Mouse (Mus musculus) left cerebral cortex, adult 8-10 months (tissue): ENCODE measurements around the gene Dcun1d2. TPM values are rescaled to one million over a fixed set of nuclear protein-coding genes. Genes with fewer than 3 reads are reported as not detected.

ENCODE experiments used
- DNase-seq, 2 experiments: peaks; one replicate each; pipeline ENCODE4 v3.0.0; 2022; ENCODE audit warnings: low spot score in 2 of 2
- total RNA-seq, 4 experiments: library from RNA; stranded (reverse); gene quantifications; 2 replicates each; pipeline ENCODE4 v1.2.4; 2022

The Dcun1d2 gene
- total RNA-seq, 4 experiments from 2014 or later = 38.6 to 43.6 (median 39.0) TPM

DNA sequence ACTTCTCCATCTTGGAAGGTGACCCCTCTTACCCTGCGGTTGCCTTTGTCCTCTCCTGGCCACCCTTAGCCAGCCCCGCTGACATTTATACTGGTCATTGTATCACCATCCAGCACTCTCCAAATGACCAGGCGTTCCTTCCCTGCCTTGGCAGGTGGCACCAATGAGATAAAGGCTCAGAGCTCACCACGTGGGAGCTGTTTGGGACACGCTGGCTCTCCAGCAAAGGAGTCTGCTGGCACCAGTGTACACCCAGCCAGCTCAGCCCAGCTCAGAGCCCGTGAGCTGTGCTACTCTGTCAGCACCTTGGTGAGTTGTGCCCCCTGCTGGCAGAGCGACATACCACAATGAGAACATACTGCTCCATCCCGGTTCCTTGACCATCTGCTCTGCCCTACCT, 33.9 kb downstream of the Dcun1d2 start, which contains the start of gene Adprhl1:
Gene Adprhl1, minus strand, starts transcription at position 144 of the 400 bp plus-strand sequence.
- peak; percentile 48 to 58 for DNase-seq

DNA sequence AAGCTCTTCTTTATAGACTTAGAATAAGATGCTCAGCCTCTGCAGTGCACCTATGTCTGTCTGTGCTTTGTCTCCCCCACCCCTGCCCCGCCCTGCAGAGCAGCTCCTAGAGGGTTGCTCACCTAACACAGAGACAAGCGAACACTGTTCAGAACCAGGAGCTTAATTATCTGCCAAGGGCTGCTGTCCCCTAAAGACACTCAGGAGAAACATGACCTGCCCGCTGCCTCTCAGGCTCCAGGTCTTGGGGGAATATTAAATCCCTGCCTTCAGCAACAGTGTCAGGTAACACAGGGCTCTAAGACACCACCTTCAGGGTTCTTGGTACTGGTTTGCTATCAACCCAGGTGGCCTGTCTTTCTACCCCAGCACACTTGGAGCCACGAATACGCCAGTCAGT, 34.5 kb downstream of the Dcun1d2 start:
- no peak for DNase-seq

DNA sequence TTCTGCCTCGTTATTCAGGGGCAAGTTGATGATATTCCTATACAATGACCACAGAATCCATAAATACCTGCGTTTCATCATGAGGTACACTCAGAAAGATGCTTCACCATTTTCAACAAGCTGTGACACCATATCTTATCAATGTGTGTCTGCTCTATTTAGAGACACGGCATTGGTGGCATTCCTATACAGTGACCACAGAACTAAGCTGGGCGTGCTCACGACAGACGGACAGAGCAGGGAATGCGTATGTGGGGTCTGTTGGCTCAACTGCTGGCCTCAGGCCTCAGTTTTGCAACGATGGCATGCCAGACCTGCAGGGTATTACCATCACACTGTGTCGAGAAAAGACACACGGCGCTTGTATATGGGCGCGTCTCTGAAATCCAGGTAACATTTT, 35.1 kb downstream of the Dcun1d2 start:
- DNase-seq = no peak

DNA sequence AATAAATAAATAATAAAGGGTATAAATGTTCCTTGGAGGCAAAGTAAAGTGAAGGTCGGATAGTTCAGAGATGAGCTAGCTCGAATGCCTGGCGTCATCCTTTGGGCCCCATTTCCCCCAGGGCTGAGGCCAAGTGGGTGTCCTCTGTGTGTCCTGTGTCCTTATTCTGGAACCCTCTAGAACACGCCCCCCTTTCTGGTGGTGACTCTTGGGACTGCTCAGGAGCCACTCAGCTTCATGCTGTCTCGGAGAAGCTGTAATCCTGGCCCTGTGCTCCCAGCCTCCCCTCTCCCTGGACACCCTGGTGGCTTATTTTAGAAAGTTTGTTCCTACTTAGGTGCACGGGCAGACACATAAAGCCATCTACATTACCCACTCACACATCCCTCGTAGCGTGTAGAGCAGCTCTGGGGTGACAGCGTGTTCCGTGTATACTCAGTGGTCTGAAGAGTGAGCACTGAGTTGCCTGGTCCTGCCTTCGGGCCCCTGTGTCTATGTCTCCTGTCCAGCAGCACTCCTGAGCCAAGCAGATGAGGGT, 43.5 kb downstream of the Dcun1d2 start:
- DNase-seq = no peak

DNA sequence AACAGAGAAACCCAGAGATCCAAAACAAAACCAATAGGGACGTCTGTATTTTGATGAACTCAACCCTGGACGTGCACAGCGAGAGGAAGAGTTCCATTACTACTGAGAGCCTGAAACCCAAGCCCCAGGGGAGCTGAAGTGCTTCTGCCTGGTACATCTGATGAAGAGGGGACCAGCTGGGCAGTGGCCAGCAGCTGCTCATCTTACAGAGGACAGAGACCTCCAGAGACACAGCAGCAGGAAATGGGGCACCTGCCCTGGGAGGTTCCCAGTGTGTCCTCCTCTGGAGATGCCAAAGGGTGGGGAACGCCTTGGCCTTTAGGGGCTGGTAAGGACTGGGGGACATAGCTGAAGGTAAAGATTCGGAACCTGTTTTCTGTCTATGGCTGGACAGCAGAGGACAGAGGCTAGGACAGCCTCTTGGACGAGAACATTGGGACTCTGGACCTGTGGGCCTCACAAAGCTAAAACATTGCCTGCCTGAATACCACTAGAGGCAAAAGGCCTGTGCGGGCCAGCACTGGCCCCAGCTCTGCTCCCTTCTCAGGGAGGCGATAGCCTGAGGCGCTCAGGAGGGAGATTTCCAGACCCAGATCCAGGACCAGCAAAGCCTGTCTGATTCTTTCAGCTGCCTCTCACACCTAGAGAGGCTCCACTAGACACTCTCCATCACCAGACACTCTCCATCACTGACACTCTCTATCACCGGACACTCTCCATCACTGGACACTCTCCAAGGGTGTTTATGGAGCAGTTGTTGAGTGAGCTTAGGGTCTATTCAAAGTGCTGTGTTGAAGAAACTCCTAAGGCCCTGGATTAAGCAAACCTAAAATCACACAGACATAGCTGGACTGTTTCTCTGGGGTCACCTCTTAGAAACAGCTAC, 44.7 kb downstream of the Dcun1d2 start:
- DNase-seq = no peak

DNA sequence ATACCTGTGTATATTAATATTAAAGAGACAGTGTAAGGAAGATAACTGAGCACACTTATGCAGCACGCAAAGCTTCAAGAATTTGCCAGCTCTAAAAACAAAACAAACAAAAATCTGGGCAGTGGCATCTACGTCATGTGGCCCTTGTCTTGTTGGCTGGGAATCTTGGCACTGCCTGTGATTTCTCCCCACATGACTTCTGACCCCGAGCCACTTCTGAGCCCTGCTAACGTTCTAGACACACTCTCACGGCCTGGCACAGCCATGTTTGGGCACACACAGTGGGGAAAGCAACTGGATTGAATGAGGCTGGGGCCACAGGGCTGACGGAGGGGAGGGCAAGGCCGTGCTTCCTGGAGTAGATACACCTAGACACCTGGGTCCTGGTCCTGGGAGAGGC, 47.2 kb downstream of the Dcun1d2 start:
- DNase-seq = no peak

DNA sequence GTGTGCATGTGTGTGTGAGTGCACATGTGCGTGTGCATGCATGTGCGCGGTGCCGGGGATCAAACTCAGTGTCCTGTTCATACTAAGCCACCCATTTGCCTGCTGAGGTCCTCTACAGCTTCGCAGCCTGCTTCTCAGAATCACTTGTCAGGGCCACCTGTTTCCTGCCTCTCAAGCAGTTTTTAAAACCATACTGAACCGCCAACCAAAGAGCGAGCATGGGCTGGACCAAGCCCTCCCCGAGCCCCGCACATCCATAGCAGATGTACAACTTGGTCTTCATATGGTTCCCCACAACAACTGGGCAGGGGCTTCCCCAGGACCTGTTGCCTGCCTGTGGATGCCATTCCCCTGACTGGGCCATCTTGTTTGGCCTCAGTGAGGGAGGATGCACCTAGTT, 47.9 kb downstream of the Dcun1d2 start:
- no peak for DNase-seq

DNA sequence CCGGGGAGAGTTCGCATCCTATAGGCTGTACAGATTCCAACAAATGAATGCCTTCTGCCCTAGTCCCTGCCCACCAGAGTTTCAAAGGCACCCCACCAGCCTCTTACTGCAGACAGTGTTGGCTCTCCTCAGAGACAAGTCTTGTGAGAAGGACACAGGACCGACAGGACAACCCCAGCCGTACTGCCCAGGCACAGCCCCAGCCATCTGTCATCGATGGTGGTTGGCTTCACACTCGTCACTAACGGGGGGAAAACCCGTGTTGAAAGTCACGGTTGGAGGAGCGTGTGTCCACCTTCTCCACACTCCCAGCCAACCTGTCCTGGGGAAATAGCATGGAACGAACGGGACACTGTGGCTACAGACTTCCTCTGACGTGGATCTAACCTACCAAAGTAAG, 53.1 kb downstream of the Dcun1d2 start:
- DNase-seq = no peak

DNA sequence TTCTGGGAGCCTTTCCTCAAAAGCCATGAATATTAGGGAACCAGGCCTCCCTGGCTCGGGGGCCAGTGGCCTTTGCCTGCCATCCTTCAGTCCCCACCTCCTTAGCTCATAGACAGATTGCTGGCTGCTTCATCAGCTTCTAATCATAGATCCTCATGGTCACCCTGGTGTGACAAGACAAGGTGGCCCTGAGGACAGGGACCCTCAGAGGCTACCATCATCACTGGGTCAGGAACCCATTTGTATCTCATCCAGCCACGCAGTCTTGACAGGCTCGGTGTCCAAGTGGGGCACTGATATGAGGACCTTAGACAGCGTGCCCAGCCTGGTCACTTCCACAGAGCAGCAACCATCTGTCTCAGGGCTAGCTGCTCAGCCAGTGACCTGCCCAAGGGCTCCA, 57.5 kb downstream of the Dcun1d2 start:
- no peak for DNase-seq

DNA sequence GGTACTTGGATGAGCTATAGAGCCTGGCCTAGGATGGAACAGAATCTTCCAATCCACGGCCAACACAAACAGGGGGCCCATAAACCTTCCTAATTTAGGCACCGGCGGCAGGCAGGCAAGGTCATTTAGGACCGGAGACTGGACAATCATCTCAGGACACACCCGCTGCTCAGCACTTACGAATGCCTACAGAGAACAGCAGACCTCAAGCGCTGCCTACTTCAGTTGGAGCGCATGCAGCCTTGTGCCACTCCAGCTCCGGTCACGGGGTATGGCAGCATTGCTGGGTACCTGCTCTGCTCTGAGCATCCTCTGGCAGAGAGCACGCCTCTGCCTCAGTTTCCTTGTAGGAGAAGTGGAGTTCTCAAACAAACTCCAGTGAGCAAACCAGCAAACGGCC, 58.1 kb downstream of the Dcun1d2 start:
- no peak for DNase-seq

DNA sequence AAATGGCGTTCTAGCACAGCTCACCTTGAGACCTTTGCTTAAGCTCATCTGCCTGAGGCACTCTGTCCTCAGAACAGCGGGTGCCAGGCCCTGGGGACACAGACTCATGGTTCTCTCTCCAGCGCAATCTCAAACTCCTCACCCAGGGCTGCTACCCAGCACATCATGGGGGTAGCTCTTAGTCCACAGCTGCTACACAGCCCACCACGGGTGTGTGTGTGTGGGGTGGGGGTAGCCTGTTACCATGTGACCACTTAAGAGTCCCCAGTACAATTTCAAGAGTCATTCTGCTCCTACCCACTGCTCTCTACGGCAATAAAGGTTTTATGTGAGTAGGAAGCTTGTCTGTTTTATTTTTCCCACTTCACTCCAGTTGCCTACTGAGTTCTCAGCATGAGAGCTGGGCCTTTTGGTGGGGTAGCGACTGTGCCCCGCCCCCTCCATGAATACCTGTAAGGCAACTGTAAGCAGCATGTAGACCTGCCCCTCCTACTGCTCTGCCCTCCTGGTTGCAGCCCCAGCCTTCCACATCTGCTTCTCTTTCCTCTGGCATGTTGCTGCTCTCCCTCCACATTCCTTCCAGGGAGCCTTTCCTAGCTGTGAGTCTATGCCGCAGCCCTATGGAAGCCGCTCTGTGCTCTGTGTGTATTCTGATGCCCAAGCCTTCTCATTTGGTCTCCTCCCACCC, 58.9 kb downstream of the Dcun1d2 start:
- DNase-seq = no peak

DNA sequence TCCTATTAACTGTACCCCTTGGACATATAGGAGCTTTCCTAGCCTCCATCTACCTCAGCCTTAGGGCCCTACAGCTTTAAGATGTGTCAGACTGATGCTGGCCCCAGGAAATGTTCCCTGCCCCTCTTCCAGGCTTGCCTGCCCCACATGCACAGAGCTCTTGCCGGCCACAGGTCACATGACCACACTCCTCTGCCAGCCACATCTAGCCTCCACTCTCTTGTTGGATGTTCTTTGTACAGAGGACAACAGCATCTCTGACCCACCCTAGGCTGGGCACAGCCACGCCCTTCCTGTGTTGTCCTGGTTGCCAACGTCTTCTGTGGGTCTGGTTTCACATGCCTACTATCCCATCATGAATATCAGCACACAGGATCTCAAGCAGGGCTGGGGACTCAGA, 60.7 kb downstream of the Dcun1d2 start:
- DNase-seq = no peak

DNA sequence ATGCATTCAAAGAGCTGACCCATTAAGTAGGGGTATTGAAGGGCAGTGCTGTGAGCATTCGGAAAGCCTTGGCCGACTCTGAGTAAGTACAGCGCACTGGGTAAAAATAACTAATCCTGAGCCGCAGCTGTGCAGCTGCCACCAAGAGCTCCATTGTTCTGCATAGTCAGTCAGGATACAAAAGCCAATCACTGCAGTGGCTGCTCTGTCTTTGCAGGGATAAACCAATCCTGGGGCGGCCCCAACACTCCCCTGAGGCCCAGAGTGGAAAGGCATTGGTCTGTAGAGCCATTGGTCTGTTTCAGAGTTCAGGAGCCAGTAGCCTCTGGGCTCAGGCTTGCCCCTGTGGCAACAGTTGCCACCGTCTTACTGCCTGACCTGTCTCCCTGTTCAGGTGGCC, 61.6 kb downstream of the Dcun1d2 start:
- DNase-seq = peak in 1 of 2 experiments; percentile 51

DNA sequence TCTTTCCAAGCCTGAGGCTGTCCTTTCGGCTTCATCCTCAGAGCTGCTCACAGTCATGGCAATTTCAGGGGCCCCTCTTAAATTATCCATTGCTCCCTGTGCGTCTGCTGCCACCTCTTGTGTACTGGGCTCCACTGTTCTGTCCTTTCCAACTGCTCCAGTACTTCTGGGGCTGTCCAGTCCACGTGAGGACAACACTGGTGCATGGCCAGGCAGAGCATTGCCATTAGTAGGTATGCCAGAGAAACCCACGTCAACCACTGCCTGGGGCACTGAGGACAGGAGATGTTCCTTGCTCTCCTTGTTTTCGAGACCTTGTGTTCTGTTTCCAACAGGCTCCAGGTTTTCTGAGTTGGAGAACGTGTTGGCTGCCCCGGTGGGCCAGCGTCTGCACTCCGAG, 63.5 kb downstream of the Dcun1d2 start:
- DNase-seq = no peak

DNA sequence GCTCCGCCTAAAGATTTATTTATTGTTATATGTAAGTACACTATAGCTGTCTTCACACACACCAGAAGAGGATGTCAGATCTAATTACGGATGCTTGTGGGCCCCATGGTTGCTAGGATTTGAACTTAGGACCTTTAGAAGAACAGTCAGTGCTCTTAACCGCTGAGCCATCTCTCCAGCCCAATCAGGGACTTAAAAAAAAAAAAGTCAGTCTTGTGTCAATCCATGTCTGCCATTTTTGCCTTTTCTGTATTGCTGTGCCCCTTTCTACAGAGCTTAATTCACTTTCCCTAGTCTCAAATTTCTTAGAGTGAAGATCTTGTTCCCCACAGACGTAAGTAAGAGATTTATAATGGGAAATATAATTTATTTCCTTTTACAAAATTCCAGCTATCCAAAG, 69.5 kb downstream of the Dcun1d2 start:
- no peak for DNase-seq

DNA sequence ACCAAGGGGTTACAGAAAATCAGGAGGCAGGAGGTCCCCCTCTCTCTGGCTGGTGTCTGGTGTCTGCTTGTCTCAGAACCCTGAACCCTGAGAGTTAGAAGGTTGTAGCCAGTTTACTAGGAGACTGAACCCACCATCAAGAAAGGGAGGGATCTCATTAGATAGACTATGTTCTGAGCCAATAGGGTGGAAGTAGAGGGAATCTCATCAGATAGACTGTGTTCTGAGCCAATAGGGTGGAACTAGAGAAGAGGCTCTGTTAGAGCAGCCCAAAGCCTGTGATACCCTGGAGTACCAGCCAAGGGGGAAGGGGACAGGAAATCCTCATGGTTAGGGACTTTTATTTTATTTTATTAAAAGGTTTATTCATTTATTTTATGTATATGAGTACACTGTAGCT, 69.9 kb downstream of the Dcun1d2 start:
- DNase-seq = no peak

DNA sequence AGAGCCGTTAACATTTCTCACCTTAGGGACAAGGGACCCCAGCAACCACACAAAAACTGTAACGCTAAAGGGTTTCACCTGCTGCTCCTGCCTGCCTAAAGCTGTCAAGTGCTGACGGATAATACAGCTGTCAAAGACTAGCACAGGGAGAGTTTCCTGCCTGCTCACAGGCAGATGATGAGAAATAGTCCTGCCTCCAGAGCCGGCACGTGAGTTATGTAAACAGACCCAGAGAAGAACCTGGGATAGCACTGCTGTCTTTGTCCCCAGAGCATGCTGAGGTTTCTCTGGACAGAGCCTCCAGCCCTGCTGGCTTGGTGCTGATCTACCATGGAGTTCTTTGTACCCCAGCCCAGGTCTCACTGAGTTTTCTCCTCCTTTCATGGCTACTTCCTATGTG, 70.8 kb downstream of the Dcun1d2 start:
- DNase-seq = no peak

DNA sequence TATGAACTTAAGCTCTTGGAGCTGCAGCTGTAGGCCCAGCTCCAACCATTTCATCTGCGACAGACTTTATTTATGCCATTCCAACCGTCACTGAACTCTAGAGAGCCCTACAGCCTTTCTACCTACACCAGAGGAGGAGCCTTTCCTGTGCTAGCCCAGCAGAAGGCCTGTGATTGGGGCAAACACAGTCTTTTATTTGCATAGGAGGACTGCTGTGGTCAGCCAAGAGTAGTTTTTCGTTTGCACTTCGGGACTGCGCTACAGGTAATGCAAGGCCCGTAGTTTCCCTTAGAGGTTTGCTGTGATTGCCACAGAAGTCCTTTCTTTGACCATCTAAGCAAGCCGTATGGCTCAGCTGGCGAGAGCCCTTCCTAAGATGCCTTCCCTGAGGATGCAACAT, 71.5 kb downstream of the Dcun1d2 start:
- DNase-seq = no peak

DNA sequence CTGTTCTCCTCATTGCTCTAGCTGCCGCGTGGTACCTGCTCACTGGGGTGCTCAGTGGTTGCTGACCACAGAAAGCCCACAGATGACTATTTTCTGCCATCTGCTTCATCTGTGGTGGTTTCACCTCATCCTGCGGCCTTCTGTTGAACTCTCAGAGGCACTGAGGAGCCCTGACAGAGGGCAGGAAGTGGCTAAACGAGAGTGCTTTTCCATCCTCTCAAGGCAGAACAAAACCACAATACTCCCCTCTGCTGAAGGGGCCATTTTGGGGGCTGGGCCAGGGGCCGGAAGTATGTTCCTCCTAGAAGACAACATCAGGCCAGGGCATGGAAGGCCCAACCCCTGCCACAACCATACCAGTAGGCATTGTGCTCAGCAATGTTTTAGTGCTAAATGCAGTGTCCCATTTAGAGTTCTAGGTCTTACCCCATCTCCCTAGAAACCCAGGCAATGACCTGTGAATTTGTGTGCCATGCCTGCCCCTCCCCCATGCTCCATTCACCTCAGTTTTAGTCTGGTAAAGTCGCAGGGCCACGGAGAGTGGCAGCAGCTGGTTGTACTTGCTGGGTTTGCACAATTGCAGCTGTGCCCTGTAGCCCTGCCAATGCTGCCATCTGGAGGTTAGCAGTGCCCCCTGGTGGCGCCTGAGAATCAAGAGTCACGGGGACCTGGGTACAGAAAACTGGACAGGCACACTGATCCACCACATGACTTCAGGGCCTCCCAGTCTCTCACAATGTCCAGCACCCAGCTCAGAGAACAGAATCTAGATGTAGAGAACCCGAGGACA, 74.3 kb downstream of the Dcun1d2 start:
- DNase-seq = peak; percentile 75

DNA sequence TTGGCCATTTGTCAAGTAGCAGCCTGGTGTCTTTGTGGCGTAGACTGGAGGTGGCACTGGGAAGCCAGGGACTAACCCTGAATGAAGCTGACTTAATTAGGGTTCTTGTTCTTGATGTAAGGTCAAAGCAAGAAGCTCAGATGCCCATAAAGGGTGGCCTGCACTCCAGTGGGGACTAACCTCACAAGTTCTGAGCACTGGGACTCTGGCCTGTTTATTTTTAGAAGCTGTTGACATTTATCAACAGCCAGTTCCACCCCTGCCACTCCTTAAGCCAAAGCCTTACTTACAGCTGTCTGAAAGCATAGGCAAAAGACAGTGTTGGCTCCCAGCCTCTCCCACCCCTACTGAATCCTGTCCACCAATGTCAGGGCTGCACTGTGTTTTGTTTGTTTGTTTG, 78.2 kb downstream of the Dcun1d2 start:
- DNase-seq = no peak

DNA sequence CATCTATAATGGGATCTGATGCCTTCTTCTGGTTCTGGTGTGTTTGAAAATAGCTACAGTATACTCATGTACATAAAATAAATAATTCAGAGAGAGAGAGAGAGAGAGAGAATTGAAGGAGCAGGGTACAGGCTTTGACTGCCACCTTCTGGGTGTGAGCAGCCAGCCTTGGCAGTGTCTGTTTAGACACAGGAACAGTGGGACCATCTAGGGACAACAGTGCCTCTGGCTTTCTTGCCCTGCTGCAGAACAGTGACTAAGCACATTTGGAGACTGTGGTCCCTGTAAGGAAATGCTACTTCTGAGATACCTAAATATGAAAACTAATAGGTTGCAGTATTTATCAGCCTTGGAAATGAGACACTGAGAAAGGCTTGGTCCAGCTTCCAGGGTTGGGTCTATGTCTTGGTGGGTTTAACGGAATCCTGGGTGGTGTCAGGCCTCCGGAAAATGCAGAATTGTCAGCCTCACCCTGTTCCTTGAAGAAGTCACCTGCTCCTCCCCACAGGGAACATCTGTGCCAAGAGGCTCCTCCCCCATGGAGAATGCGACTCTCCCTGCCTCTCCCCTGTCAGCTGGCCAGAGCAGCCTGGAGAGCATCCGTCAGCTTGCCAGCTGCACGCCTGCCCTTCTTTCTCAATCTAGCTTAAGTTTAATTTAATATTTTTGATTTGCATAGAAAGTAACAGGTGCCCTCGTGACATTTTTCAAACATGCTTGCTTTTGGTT, 79.1 kb downstream of the Dcun1d2 start:
- DNase-seq = no peak
